29 mouse cellular contexts compared by ENCODE assay signal in genomic region chr3:15073847-15074246, GRCm38 (mm10).
"Had no signal": no experiment of that assay in that cellular context is flagged by ENCODE, and none has a peak within 500 bp of the region (broad histone marks: within the 10 kb centered on the region; RNA-seq: fewer than 3 reads in every experiment).

No protein-coding gene starts in this region.

- DNase-seq: cerebellum, adult 2 months; cerebellum, adult 8-10 months; cerebellum, adult 9-10 months; cerebellum, adult 9-11 months; cerebellum, postnatal 10 days; cerebellum, postnatal 14 days; cerebellum, postnatal 25 days; cerebellum, postnatal 36 days; embryo, embryonic 11 days; forebrain, postnatal 0 days; gastrocnemius, adult 2 months; gastrocnemius, postnatal 10 days; gastrocnemius, postnatal 14 days; gastrocnemius, postnatal 25 days; gastrocnemius, postnatal 36 days; heart, adult 11 months; heart, adult 18-20 months; heart, adult 2 months had no signal

- H3K36me3 ChIP-seq: embryonic facial prominence, embryonic 10.5 days; embryonic facial prominence, embryonic 12.5 days; embryonic facial prominence, embryonic 13.5 days; embryonic facial prominence, embryonic 15.5 days; forebrain, embryonic 10.5 days; forebrain, embryonic 12.5 days; forebrain, embryonic 15.5 days had no signal

- H3K9me3 ChIP-seq: embryonic facial prominence, embryonic 10.5 days; embryonic facial prominence, embryonic 12.5 days; embryonic facial prominence, embryonic 13.5 days; embryonic facial prominence, embryonic 15.5 days; forebrain, embryonic 10.5 days; forebrain, embryonic 12.5 days; forebrain, embryonic 13.5 days; forebrain, embryonic 15.5 days had no signal

- H3K4me2 ChIP-seq: embryonic facial prominence, embryonic 12.5 days; embryonic facial prominence, embryonic 13.5 days; embryonic facial prominence, embryonic 15.5 days; forebrain, embryonic 12.5 days; forebrain, embryonic 13.5 days; forebrain, embryonic 15.5 days had no signal

- H3K27me3 ChIP-seq: embryonic facial prominence, embryonic 12.5 days; embryonic facial prominence, embryonic 13.5 days; embryonic facial prominence, embryonic 15.5 days; forebrain, embryonic 12.5 days; forebrain, embryonic 13.5 days; forebrain, embryonic 15.5 days had no signal

- H3K27ac ChIP-seq: embryonic facial prominence, embryonic 10.5 days; embryonic facial prominence, embryonic 12.5 days; embryonic facial prominence, embryonic 13.5 days; embryonic facial prominence, embryonic 15.5 days; forebrain, embryonic 10.5 days; forebrain, embryonic 12.5 days; forebrain, embryonic 13.5 days; forebrain, embryonic 15.5 days; gastrocnemius, adult 2 months; heart, adult 2 months had no signal

- H3K9ac ChIP-seq: embryonic facial prominence, embryonic 12.5 days; embryonic facial prominence, embryonic 13.5 days; embryonic facial prominence, embryonic 15.5 days; forebrain, embryonic 12.5 days; forebrain, embryonic 13.5 days; forebrain, embryonic 15.5 days; forebrain, postnatal 0 days had no signal

- H3K4me1 ChIP-seq: embryonic facial prominence, embryonic 10.5 days; embryonic facial prominence, embryonic 12.5 days; embryonic facial prominence, embryonic 13.5 days; embryonic facial prominence, embryonic 15.5 days; forebrain, embryonic 10.5 days; forebrain, embryonic 12.5 days; forebrain, embryonic 13.5 days; forebrain, embryonic 15.5 days had no signal

- H3K4me3 ChIP-seq: embryonic facial prominence, embryonic 10.5 days; embryonic facial prominence, embryonic 12.5 days; embryonic facial prominence, embryonic 13.5 days; embryonic facial prominence, embryonic 15.5 days; erythroblast, embryonic 14.5 days; forebrain, embryonic 10.5 days; forebrain, embryonic 12.5 days; forebrain, embryonic 13.5 days; forebrain, embryonic 15.5 days; gastrocnemius, adult 2 months; heart, adult 2 months had no signal

- ATAC-seq: forebrain, embryonic 13.5 days; forebrain, embryonic 14.5 days; forebrain, embryonic 15.5 days; forebrain, embryonic 16.5 days; forebrain, postnatal 0 days had no signal
